Mouse (Mus musculus) cerebellum, adult 2 months (tissue): ENCODE data around the gene Fzd1.

Source experiments
- CTCF ChIP-seq: fragments of 200-500 bp; IDR thresholded peaks from 2 replicates; pipeline ENCODE4 v1.5.1; 2011; ENCODE audit warnings: low read depth, mild to moderate bottlenecking, control low read depth, low read length, moderate library complexity, borderline replicate concordance; ENCODE audit not compliant: insufficient read depth
- POLR2A ChIP-seq: fragments of 200-500 bp; IDR thresholded peaks from 2 replicates; pipeline ENCODE4 v1.6.1; 2011; ENCODE audit warnings: low read length, control low read depth, borderline replicate concordance; ENCODE audit not compliant: insufficient read depth

DNA sequence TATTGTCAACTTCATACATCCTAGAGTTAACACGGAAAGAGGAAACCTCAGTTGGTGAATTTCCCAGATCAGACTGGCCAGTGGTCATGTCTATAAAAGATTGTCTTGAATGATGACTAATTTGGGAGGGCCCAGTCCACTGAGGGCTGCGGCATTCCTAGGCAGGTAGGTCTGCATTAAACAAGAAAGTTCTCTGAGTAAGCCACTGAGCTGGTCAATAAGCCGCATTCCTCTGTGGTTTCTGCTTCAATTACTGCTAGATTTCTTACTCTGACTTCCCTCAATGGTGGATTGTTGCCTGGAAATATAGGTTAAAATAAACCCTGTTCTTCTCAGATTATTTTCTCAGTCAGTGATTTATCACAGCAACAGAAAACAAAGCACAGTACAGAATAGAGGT, 30.6 kb upstream of the Fzd1 start:
- TF ChIP-seq POLR2A (no peak), CTCF (no peak)
